Mouse (Mus musculus): ENCODE results near the gene Slc35a2.

DNA sequence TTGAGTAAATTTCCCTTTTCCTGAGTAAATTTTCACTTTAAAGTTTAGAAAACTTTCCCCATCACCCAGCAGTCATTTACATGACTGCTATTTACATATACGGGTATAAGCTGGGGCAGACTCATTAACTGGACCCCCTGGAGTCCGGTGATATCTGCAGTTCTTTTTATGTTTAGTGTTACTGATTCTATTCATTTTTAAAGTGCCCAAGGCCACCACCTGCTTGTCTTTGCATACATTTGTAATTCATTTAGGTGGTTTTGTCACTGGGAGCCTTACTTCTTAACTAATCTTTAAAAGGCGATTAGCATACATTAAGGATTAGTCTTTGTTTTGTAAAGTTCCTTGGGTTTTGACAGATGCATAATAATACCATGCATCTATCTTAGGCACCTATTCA, 14.0 kb upstream of the Slc35a2 start:
- TF ChIP-seq CTCF (IDR thresholded peaks at IDR 0.05) (no peak), POLR2A (IDR thresholded peaks at IDR 0.05; ENCODE audit: insufficient read depth, low read depth, low read length) (no peak), EP300 (IDR thresholded peaks at IDR 0.05; ENCODE audit: insufficient read depth, low read depth, low read length) (no peak)
